Mouse (Mus musculus): Measurements from ENCODE around the gene Upk2.
A peak's percentile ranks its signal among the peaks of the same experiment; 100 is the strongest.

Gene Upk2

DNA sequence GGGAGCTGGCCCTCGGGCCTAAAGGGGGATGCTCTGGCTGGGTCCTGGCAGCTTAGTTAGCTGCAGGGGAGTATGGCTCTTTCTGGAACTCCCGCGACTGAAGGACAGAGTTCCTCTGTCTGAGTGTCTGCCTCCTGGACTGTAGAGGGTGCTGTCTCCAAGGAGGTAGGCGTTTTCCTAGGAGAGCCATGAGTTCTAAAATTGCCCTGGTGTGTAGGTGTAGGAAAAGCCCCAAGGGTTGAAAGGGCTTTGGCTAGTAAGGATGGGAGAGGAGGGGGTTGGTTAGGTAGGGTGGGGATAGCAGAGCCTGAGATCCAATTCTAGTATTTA lies at the start of gene Upk2:
Gene Upk2 (minus strand): TSS at position 86 of the 330 bp plus-strand sequence.
- no peak for ATAC-seq (ENCODE audit: insufficient number of reproducible peaks, low FRiP score, low TSS enrichment)

GRCm38 (mm10) chr9:44502006-44502405 lies 47.2 kb upstream of the Upk2 start:
- no peak for ATAC-seq (ENCODE audit: insufficient number of reproducible peaks, low FRiP score, low TSS enrichment)

DNA sequence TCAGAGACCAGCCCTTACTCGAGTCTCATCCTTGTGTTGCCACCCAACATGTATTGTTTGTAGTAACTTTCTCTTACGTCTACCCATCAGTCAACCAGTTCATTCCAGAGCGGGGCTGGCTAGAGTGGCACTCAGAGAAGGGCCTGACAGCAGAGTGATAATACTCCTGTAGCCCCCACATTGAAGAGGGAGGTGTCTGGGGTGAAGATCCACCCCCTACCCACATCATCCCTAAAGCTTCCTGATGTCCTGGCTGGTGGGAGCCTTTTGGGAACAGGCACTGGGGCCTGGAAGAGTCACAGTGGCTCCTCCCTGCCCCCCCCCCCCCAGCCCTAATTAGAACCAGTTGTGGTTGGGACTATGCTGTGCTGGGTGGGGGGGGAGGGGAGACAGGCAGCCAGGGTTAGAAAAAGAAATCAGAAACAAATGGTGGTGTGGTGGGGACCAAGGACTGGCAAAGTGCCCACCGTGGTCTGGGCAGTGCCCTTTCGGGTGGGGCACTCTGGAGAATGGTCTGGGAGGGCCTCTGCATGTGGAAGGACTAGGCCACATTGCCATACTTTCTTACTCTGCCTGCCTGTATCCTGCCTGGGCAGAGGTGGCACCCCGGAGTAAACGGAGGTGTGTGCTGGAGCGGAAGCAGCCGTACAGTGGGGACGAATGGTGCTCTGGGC lies 46.6 kb upstream of the Upk2 start:
- ATAC-seq (ENCODE audit: insufficient number of reproducible peaks, low FRiP score, low TSS enrichment) = no peak

DNA sequence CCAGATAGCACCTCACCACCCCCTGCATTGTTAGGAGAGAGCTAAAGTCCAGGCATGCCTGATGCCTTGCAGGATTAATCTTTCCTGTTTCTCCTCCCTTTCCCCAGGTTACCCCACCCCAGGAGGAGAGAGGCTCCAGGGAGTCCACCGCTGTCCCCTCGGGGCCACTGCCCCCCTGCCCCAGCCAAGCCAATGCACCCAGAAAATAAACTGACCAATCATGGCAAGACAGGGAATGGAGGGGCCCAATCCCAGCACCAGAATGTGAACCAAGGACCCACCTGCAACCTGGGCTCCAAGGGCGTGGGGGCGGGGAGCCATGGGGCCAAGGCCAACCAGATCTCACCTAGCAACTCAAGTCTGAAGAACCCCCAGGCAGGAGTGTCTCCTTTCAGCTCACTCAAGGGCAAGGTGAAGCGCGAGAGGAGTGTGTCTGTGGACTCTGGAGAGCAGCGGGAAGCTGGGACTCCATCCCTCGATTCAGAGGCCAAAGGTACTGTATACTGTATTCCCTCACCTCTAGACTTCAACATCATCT lies 45.9 kb upstream of the Upk2 start:
- no peak for ATAC-seq (ENCODE audit: insufficient number of reproducible peaks, low FRiP score, low TSS enrichment)

DNA sequence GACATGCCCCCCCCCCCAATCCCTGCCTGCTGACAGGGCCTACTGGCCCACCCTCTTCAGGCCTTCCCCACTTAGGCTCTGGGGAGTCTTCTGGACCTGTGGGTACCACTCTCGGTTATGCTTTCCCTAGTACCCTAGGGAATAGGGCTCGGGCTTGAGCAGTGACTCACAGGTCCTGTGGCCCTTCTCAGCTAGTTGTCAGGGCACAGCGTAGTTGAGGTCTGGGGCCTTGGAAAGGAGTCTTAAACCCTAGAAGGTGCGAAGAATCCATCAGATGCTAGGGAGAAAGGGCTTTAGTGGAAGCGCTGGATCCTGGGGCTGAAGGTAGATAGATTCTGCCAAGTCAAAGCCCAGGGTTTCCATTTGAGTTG lies 45.4 kb upstream of the Upk2 start:
- ATAC-seq (ENCODE audit: insufficient number of reproducible peaks, low FRiP score, low TSS enrichment) = no peak

DNA sequence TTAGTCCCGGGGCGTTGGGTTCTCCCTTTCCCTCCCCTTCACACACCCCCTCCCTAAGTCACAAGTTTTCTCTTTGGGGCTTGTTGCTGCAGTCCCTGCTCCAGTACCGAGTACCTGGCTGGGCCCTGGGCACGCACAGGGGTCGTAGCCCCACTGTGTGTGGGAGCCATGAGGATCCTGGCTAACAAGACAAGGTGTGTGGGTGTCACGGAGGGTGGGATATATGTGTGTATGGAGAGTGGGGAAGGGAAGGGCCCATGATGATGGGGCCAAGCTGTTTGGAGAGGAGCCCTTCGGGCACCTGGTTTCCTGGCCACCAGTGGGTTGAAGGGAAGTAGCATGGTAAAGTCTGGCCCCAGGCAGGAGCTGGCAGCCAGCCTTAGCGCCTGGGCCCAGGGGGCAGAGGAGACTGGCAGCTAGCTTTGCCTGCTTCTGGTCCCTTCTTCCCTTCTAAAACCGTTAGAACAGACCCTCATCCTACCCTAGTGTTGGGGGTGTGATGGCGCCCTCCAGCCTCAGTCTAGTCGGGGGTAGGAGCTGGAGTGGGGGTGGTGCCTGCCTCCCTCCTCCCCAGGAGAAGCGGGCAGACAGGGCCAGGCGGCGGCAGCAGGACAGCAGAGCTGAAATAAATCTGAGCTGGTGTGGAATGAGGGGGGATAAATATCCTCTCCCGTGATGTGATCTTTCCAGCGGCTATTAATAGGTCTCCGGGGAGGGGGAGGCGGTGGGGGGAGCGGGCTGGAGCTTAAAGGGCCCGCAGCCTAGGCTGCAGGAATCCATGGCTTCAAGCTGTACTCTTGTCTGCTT lies 44.8 kb upstream of the Upk2 start:
- peak; percentile 36; the same call in 1 of the 2 replicates for ATAC-seq (ENCODE audit: insufficient number of reproducible peaks, low FRiP score, low TSS enrichment)

- no peak for ATAC-seq (ENCODE audit: insufficient number of reproducible peaks, low FRiP score, low TSS enrichment)
Measured at GRCm38 (mm10) chr9:44498421-44499355, 43.9 kb upstream of the Upk2 start.

DNA sequence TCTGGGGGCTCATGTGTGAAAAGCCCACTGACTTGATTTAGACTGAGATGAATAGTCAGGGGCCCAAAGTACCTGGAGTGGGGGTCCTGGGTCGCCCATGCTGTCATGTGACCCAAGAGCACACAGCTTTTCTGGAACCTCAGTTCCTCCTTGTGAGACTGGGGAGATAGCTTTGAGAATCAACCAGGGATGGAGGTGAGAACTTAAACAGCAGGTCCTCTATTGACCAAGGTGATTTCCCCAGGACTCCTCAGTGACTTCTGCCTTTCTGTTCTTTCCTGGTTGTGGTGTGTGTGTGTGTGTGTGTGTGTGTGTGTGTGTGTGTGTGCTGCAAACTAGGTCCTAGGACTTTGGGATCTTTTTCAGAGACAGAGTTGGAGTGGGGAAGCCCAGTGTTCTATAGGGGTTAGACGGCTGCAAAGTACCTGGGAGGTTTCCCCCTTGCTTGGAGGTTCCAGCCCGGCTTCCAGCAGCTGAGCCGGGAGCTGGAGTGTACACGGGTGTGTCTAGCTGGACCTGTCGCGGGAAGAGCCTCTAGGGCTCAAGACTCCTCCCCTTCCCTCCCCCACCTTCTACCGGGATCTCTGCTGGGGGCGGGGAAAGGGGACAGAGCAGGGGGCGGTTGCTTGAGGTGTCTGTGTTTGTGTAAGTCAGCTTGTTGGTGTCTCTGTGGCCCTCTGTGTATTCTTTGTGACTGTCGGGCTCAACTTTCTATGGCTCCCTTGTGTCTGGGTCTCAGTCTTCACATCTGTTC lies 43.0 kb upstream of the Upk2 start:
- no peak for ATAC-seq (ENCODE audit: insufficient number of reproducible peaks, low FRiP score, low TSS enrichment)

GRCm38 (mm10) chr9:44496803-44497461 lies 42.2 kb upstream of the Upk2 start:
- ATAC-seq (ENCODE audit: insufficient number of reproducible peaks, low FRiP score, low TSS enrichment) = no peak

DNA sequence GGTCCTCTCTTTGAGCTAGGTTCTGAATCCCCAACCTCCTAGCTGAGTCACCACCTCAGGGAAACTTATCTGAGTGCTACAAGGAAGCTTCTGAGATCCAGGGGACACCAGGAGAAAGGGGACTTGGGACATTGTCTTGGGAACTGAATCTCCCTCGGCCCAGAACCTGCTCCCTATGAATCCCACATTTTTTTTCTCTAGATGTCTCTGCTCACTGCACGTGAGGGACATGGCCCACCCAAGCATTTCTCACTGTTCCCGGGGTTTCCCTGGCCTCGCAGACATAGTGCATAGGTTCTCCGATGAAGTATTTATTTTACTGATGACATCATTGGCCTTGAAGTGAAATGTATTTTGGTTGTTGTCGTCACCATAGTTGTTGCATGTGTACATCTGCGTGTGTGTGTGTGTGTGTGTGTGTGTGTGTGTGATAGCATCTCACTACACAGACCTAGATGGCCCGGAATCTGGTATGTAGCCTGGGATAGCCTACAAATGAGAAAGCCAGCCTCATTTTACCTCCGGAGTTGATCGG lies 41.1 kb upstream of the Upk2 start:
- no peak for ATAC-seq (ENCODE audit: insufficient number of reproducible peaks, low FRiP score, low TSS enrichment)

- ATAC-seq (ENCODE audit: insufficient number of reproducible peaks, low FRiP score, low TSS enrichment) = no peak
Measured at GRCm38 (mm10) chr9:44494863-44495809, 40.4 kb upstream of the Upk2 start.

DNA sequence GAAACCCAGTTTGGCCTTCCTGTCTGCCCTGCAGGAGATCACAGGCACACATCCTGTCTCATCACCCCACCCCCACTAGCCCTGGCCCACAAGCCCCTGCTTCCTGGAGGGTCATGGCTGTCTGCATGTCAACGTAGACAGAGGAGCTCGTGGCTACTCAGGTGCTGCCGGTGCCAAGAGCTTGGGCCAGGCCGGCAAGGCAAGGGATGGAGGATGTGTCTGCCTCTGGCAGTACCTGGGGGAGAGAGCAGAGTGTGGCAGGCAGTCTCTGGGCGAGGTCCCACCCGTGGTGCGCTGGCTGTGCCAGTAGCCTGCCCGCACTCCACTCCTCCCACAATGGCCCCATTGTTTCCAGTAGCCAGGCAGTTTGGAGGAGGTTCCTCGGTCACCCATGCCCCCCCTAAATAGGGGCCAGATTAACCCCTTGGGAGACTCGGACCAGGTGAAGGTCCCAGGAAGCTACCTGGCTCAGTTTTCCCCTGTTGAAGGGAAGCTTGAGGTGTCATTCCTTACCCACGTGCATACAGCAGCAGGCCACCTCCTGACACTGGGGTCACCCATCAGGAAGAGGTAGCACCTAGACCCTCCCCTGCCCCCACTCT lies 39.6 kb upstream of the Upk2 start:
- ATAC-seq (ENCODE audit: insufficient number of reproducible peaks, low FRiP score, low TSS enrichment) = no peak

DNA sequence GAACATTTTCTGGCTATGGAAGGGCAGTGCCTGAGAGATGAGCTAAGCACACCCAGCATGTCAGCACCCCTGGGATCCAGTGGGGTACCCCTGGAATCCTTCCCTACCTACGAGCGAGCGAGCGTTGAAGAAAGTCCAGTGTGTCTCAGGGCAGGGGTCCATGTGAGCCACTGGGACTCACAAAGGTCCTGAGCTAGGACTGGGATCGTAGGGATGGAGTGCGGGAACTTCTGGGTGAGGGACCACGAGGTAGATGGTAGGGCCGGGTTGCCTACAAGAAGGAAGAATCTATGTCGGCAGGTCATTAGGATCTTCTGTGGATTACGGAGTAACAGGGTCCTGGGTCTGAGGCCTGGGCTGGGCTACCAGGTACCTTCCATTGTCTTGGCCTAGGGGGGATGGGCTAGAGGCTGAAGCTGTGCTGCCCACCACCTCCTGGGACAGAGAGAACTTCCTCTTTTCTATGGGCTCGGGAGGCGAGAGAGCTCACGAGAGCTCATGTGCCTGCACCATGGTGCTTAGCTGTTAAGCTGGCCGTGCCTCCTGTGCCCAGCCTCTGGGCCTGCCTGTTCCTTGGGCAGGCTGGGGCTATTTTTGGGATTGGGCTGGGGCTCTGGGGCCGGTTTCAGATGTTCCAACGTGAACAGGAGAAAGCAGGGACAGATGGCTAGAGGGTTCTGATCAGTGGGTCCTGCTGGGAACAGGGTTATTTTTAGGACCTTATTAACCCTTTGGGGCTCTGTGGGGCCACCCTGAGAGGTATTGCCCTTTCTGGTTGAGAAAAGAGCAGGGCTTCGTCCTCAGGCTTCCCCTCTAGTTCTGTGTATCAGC lies 38.1 kb upstream of the Upk2 start:
- ATAC-seq (ENCODE audit: insufficient number of reproducible peaks, low FRiP score, low TSS enrichment) = 0 out of 2 replicates have a peak, but pooled peaks have one; percentile 8

GRCm38 (mm10) chr9:44491351-44491750 lies 36.6 kb upstream of the Upk2 start:
- ATAC-seq (ENCODE audit: insufficient number of reproducible peaks, low FRiP score, low TSS enrichment) = no peak

DNA sequence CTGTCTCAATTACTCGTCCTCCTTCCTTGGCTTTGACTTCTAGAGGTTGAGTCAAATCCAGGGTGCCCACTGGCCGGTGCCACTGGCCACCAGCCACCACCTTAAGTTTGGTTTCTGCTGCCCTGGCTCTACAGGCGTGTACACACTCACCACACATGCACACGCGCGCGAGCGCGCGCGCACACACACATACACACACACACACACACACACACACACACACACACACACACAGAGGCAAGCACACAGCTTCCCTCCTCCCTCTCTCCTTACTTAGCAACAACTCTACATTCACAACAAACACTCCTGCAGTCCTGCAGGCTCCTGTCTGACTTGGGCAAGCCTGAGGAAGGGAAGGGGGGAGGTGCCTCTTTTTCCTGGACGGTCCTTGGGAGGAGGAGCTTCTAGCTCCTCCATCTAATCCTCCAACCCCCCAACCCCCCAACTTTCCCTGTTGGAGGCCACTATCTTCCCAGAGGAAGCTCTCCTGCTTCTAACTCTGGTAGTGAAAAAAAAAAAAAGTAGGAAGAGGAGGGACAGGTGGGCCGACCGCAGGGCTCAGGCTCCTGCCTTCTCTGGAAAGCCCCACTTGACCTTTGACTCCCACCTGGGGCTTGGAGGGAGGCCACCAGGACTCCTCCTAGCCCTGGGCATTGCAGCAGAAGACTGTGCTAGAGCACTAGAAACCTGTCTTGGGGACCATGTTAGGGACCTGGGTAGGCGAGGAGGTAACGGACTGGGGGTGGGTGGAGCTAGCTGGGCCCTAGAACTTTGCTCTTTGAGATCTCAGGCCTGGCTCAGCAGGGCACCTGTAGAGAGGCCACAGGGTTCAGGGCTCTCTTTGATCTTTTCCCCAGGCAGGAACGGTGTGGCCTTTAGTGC lies 35.6 kb upstream of the Upk2 start:
- no peak for ATAC-seq (ENCODE audit: insufficient number of reproducible peaks, low FRiP score, low TSS enrichment)

- no peak for ATAC-seq (ENCODE audit: insufficient number of reproducible peaks, low FRiP score, low TSS enrichment)
Measured at GRCm38 (mm10) chr9:44489651-44490085, 34.9 kb upstream of the Upk2 start.

Data from cerebellum, adult (tissue).